Mouse (Mus musculus) spleen, embryonic (tissue): ENCODE measurements at regions not wholly inside any gene's neighbourhood (a gene's known extent, or its start where the extent isn't known, plus 50 kb on each side); places are given as distances from the start of the nearest gene placed in this dataset.

ENCODE experiments used
- CTCF ChIA-PET: fragments of 350-600 bp; sonication (Branson Sonifier 250); formaldehyde crosslinking; loops from one replicate; lab custom pipeline; 2022; lab: Charles Lee

DNA sequence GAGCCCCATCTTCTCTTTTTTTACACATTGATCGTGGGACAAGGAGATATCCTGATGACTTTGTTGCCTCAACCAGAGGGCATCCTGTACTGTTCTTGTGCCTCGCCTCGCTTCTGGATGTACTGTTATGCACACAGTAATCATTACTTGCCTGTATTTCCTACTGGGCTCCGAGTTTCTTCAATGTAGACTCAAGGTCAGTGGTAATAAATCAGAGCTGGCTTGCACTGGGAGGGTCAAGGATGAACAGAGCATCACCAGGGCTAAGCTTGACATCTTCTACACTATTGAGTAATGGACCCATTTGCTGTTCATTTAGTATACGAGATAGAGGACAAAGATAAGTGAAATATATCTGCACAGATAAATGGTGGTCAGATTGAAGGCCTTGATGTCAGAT is 295.1 kb upstream of the Igfbp3 start:
- CTCF ChIA-PET: no interaction called here

DNA sequence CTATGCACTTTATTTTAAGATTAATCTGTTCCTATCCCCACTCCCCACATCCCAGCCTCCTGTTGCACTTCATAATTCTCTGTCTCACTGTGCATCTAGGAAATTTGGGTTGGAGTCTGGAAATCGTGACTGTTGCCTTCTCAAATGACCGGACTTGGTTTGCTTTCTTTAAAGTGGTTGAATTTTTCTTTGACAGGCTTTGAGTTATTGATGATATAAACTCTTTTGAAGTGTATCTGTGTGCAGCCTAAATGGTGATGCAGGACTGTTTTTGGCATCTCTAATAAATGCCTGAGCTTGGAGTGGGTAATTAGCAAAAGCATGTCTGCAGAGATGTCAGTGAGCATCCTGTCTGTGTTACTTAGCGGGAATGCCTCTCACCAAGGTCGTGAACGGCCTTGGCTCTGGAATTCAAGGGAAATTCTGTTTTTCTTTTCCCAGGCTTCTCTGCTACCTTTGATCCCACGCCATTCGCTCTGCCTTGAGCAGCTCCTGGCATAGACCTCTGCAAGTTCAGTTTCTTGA is 292.8 kb upstream of the Igfbp3 start:
- CTCF ChIA-PET: no interaction called here

DNA sequence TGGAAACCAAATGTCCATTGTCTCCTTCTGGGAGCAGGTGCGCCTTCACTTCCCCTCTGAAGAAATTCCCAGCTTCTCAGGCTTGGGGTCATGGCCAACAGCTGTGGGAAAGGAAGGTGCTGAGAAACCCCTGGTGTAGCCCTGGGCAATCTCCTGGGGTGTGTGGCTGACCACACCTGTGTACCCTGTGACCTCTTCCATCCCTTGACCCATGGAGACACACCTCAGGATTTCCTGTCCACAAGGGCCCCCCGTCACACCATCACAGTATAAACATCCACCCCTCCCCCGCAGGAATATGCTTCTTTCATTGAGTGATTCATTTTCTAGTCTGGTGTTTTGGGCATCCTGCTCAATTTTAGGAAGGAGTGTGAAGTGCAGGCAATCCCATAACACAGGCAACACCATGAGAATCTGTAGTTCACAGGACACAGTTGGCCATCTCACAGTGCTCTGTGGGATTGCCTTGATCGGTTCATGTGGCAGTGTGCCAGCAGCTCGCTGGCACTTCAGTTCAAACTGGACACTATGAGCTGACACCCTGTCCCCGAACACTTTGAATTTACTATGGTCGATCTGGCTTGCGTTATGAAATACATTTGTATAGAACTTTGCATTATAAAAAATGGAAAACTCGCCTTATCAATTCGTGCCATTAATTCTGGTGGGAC is 291.1 kb upstream of the Igfbp3 start:
- CTCF ChIA-PET: no interaction called here

DNA sequence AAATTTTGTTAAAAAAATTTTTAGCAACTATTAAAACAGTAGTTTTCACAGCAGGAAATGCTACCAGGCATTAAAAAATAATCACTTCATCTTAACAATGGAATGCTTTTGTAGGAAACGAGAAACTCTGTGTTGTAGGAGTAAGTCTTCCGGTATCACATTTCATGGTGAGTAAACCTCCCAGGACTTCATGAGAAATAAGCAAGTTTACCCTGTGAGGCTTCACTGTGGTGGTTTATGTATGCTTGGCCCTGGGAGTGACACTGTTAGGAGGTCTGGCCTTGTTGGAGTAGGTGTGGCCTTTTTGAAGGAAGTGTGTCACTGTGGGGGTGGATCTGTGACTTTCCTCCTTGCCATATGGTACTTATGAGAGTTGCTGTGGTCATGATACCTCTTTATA is 289.0 kb upstream of the Igfbp3 start:
- CTCF ChIA-PET: no interaction called here

DNA sequence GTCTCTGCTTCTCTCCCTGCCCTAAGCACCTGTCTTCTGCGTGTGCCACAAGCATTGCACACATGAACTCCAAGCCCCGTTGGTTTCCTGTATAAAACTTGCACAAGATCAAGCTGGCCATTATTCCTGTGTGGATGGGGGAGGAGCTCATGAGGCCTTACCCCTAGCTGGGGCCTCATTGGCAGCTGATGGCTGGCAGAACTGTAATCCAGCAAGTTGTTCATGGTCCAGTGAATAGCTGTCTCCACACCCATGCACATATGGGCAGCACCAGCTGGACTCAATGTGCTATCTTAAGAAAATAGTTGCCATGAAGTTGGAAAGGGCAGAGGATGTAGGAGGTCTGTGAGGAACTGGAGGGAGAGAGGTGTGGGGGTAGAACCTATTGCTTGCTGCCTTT is 288.3 kb upstream of the Igfbp3 start:
- CTCF ChIA-PET: no interaction called here

DNA sequence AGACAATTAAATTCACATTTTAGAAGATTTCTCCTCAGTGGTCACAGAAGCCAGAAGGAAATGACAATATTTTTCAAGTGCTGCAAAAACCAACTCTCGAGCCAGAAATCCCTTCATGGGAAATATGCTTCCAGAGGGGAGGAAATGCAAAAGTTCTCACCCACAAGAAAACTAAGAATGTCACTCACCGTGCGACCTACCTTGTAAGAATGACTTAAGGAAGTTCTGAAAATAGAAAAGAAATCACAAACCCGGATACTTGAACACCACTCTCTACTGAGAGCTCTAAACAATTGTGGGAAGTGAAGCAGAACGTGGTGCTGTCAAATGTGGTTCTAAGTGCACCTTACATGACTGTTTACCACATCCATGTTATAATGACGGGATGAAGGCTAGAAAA is 284.1 kb upstream of the Igfbp3 start:
- CTCF ChIA-PET: no interaction called here

DNA sequence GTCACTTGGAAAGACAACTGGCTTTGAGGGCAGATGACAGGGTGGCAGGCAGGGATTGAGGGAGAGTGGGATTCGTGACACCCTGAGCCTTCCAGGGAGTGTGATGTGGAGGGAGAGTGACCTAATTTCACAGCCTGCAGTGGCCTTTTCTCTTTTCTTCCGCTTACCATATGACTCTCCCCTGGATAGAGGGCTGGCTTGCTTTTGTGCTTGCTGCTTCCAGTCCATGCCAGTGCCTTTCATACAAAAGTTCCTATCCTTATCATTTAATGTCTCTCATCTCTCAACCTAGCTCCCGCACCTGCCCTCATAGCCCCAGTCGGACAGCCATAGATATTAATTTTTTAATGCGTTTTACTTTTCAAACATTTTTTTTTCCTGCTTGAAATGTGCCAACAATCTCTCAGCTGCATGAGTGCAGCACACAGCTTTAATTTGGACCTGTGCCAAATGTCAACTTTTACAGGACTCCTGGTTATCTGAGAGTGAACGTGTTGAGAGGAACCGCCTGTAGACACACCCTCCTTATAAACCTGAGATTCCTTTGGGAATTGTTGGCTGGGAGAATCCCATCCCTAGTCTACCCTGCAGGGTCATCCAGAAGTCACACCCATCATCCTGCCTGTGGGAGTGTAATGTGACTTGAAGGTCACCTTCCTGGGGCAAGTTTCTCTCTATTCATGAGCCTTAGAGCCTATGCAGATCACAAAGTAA is 260.3 kb upstream of the Igfbp3 start:
- CTCF ChIA-PET: no interaction called here

DNA sequence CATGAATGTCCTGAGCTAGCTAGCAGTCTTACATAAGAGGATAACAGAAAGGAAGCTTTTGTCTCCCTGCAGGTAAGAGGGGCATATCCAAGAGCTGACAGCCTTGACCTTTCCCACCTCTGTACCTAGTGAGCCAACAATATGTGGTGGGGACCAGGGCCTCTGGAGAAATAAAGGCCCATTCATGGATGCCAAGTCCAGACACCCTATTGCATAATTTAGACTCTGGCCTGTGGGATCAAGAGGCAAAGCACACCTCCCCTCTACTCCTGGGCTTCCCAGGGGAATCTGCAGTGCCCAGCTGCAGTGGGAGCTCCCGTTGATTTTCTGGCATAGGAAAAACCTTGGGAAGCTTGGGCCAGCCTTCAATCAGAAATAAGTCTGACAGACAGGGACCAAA is 251.8 kb upstream of the Igfbp3 start:
- CTCF ChIA-PET: no interaction called here

DNA sequence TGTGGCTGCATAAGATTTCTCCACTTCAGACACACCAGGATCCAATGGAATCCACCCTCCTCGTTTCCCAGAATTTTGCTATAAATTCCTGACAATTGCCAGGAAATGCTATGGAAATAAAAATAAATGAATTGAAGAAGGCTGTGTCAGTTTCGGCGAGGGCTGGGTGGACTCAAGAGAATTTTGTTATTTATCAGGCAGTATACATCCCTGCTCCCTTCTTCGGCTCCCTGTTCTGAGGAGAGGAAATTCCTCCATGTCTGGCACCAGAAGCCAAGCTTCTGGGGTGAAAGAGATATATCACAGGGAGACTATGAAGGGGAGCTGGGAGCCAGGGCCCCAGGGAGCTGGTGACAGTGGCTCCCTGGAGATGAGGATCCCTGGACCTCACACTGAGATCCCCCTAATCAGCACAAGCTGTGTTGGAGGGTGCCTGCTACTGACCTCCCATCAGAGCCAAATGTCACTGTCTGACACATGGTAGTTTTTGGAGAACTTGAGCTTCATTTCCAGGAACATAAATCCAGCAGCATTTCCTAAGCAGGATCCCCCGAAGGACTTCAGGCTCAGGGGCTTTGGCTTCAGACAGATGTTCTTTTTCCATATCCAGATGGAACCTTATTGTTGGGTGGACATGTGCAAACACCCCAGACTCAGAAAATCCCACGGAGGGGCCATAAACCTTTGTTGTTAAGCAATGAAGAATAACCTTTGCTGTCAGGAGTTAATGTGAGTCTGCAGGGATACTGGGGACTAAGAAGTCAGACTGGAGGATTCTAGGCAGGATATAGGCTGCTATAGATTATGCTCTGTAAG is 248.4 kb upstream of the Igfbp3 start:
- CTCF ChIA-PET: no interaction called here

DNA sequence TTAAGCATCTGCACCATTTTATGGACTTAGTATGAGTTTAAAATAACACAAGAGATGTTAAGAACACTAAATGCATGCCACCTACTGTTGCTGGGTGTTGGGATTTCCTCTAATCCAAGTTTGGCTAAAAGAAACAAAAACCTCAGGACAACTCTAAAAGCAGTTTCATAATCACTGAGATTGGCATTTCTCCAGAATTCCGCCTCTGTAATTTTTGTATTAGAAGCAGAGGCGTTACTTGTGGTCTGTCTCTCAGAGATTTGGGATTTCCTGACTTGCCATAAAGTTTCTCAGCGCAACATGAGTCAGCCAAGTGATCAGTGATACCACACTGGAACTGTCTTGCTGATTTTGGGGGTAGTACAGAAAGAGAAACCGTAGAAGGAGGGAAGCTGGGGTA is 238.0 kb upstream of the Igfbp3 start:
- CTCF ChIA-PET: no interaction called here

DNA sequence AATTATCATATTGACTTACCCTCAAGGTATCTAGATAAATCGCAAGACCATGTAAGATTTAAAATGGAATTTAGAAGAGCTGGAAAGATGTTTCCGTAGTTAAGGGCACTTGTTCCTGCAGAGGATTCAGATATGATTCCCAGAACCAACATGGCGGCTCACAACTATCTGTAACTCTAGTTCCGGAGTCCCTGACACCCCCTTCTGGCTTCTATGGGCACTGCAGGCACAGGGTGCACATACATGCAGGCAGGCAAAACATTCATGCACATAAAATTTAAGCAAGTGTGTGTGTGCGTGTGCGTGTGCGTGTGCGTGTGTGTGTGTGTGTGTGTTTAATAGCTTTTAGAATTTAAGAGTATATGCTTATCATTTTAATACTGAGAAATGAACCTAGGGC is 230.8 kb upstream of the Igfbp3 start:
- CTCF ChIA-PET: no interaction called here

DNA sequence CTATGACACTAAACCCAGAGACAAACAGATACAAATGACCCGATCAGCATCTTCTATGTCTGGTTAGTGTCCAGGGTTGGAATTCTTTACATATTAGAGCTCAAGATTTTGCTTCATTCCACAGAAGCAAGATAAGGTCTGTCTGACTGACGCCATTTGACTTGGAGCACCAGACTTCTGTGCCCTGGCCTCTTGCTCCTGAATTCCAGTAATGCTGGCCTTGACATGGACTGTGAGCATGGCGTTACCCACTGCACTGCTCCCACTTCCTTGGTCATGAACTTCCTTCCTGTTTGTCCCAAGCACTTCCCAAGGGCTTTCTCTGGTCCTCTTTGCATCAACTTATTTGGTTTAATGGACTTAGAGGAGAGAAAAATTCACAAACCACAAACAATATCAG is 225.6 kb upstream of the Igfbp3 start:
- CTCF ChIA-PET: no interaction called here

DNA sequence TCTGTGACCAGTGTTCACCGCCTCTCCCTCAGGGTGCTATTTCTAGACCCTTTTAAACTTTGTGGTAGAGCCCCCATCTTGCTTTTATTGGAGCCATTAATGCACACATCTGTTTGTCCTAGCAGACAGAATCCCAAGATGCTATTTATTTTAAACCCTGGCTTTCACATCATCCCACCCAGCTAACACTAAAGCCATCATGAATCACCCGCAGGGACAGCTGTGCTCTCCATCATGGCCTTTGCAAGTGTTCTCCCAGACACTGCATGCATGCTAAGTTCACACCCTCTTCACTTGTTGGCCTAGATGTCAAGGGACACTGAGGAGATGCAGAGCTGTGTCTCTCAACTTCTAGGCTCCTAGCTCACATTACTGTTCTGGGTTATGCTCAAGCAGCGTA is 220.9 kb upstream of the Igfbp3 start:
- CTCF ChIA-PET: no interaction called here

DNA sequence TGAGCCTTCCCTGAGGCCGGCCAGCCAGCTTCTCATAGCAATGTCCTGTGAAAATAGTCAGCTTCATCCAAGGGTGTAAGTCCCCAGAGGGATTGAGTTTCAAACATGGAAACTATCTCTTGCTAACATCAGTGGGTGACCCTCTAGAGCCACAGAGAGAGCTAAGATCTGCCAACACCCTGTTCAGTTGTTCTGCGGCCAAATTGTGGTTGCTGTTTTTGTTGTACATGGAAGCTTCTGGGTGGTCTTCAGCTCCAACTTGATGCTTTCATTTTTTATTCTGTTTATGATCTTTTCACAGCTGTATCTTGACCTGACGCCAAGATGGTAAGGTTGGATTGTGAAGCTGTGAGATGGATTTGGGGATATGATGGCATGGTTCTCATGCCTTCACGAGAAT is 214.0 kb upstream of the Igfbp3 start:
- CTCF ChIA-PET: no interaction called here

DNA sequence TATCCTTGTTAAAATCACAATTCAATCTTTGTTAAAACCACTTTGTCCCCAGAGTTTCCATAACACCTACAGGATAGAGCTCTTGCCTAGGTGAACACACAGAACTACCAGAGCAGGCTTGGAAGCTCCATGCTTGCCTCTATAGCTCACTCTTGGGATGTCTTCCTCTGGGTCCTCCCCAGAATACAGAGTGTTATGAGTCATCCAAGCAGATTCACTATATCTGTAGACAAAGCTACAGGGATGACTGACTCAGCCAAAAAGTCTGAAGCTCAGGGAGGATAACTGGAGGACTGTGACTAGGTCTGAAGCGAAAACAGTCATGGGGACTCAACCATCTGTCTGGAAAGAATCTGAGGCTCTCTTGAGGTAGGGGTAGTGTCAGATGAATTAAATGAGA is 211.5 kb upstream of the Igfbp3 start:
- CTCF ChIA-PET: no interaction called here

DNA sequence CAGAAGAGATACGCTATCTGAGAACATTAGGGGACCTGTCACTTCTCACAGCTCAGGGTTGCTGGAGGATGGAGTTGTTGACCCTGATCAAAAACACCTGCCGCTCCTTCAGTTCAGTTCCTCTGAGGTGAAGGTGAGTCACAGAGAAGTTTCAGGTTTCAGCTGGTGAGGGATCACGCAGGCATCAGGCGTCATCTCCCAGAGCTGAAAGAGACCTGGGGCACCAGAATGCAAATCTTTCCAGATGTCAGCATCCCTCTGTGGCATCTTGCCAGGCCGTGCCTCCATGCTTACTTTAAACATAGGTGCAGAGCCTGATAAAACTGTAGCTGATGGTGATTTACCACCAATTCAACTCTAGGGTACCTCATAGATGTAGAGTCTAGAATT is 210.4 kb upstream of the Igfbp3 start:
- CTCF ChIA-PET: no interaction called here

DNA sequence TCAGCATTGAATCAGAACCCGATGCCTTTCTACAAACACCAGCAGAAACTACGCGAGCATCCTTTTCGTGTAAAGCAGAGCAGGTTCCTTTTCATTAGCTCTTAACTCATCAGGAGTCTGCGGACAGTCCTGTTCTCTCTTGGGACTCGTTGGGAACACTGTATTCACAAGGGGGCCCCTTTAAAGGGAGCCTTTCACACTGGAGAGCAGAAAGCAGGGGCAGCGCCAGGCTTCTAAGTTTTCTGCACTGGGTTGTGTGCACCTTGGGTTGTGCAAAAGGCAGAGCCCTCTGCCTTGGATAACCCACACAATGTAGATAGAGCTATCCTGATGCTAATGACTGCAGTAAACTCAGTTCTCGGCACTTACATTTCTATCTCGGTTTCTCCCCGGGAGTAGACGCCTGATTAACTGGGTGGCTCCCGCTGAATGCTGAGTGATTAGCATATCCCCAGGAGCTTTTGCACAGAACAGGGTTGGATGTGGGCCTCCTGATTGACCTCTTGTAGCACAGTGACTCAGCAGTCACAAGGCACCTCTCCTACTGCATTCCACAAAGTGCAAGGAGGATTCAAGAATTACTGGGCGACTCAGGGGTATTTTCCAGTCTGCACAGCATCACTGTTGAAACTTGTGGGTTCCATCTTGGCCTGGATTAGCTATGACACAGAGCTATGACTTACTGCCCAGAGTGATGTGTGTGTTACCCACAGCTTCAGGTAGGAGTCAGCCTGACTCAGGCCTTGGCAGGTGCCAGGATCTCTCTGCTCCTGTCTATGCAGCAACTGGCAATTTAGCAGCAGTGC is 209.8 kb upstream of the Igfbp3 start:
- CTCF ChIA-PET: no interaction called here

DNA sequence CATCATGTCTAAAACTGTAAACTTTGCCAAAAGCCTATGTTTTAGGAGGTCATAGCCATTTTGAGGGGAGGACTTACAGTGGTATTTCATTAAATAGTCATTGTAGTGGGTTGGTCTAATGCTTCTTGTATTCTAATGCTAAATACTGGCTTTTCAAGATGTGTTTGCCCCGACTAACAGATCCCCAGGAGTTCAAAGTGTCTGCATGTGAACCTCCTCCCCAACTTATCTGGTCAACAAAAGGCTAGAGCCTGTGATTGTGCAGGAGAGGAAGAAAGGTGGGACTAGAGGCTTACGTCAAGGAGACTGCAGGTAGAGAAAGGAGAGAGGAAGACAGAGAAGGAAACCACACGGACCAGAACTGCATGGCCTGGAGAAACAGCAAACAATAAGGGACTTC is 198.9 kb upstream of the Igfbp3 start:
- CTCF ChIA-PET: no interaction called here

DNA sequence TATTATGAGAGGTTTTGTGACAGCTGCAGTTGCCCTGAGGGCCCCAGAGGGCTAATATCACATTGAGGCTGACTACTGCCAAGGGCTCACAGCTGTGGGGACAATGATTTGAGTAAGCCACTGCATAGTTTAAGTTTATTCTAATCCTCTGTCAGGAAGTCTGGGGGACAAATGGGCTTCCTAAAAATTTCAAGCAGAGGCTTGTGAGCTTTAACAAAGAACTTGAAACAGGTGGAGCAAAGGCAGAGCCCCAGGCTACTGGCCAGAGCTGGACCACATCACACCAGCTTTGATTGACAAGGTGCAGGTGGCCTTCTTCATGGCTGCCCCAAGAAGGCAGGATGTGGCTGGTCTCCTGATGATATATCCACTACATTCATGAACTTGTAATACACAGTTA is 195.3 kb upstream of the Igfbp3 start:
- CTCF ChIA-PET: no interaction called here

DNA sequence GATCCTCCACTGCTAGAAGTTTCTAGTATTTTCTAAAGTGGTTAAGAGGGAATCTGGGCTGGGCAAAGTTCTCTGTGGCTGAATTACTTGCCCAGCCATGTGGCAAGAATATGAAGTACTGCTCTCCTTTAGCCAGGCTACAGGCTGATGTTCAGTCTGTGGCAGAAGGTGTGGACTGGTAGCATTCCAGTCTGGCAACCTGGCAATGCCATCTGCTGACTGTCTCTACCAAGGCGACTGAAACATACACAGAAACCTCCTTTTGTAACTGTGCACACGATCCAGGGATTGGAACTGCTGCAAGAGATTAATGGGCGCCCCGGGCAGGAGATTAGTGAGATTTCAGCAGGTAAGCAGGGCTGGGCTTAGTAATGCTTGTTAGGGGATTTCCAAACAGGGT is 190.9 kb upstream of the Igfbp3 start:
- CTCF ChIA-PET: no interaction called here

DNA sequence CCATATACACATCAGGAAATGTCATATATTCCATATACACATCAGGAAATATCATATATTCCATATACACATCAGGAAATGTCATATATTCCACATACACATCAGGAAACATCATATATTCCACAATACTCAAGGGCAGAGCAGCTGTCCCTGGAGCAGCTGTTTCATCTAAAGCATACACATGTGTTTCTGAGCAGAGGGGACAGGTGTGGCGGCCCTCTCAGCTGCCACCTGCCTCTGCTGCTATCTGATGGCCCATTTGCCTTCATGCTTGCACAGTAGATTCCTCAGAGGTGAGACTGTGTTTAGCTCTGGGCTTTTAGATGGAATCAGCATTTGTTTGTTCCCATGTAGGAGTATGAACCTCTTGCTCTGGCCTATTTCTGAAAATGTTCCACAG is 158.1 kb upstream of the Igfbp3 start:
- CTCF ChIA-PET: no interaction called here

DNA sequence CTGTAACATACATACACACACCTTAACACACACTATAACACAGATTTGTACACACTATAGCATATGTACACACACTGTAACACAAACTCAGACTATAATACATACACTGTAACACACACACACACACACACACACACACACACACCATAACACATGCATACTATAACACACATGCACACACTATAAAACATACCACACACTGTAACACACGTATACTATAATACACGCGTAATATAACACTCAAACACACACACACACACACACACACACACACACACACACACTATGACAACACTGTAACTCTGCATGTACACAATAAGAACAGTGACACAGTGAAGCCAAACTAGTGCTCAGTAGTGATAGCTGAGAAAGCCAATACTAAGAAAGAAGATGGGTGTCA is 147.7 kb upstream of the Igfbp3 start:
- CTCF ChIA-PET: no interaction called here
